Mouse (Mus musculus): Measurements from ENCODE around the gene Scaper. TPM values are rescaled to one million over a fixed set of nuclear protein-coding genes. Genes with fewer than 3 reads are reported as not detected.

Gene Scaper
- polyA plus RNA-seq, 2 experiments = 8.2 to 15.1 TPM

DNA sequence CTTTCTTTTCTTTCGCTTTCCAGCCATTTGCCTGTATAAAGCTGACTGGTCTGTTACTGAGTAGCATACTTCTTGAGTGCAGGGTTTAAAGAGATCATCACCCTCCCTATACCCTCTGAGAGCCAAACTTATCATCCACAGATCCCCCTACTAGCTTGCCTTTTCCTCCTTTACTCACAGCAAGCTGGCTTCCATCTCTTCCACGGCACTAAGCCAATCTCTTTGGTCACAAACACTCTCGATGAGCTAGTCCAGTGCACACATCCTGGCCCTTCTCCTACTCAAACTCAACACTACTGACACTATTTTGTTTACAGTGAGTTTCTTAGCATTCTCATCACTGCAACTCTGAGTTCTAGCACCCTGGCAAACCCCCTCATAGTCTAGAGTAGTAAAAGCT, 430.0 kb downstream of the Scaper start:
- H3K4me3 ChIP-seq (replicated peaks; ENCODE audit: low read length) = no peak overlapping the region
- H3K9me3 ChIP-seq (ENCODE audit: control insufficient read depth, low read length) = no peaks in the 10 kb centered on the region
- ATAC-seq (ENCODE audit: low FRiP score, low read depth) = no peak
- peaks cover 6% of the 10 kb centered on the region for H3K4me1 ChIP-seq (ENCODE audit: control insufficient read depth, insufficient read depth, low read length)
- H3K9ac ChIP-seq (ENCODE audit: low read depth, low read length, severe bottlenecking) = no peak overlapping the region
- no peak overlapping the region for H3K27ac ChIP-seq (replicated peaks; ENCODE audit: low read depth, low read length)
- H3K4me2 ChIP-seq (replicated peaks; ENCODE audit: low read depth, low read length, severe bottlenecking) = no peak overlapping the region
- H3K27me3 ChIP-seq (ENCODE audit: control insufficient read depth, insufficient read depth, low read length) = no peaks in the 10 kb centered on the region
- 81% methylated on average over 3 of the region's 3 CpGs for WGBS
- H3K36me3 ChIP-seq (ENCODE audit: control insufficient read depth, insufficient read depth, low read length) = no peaks in the 10 kb centered on the region
- TF ChIP-seq POLR2A (IDR thresholded peaks at IDR 0.05; ENCODE audit: borderline replicate concordance, extremely low read depth, insufficient read depth, insufficient read length) = no peak
- no peak for DNase-seq (ENCODE audit: low spot score)

Other genes starting within 250 kb of the Scaper start
- gene 4930563M21Rik, start 72.4 kb upstream of the Scaper start, polyA plus RNA-seq (2012; rRNA removed) = not detected in 2 replicates
- not detected in 2 replicates for gene 4930563M21Rik, start 72.4 kb upstream of the Scaper start, polyA plus RNA-seq (2014; fragmentation: Nextera tagmentation; extraction: Ambion mirVana)
- gene Rcn2, start 103.7 kb upstream of the Scaper start, polyA plus RNA-seq (2012; rRNA removed) = 176 and 181 TPM in 2 replicates
- gene Rcn2, start 103.7 kb upstream of the Scaper start, polyA plus RNA-seq (2014; fragmentation: Nextera tagmentation; extraction: Ambion mirVana) = 266 and 280 TPM in 2 replicates
- gene Pstpip1, start 151.8 kb upstream of the Scaper start, polyA plus RNA-seq (2012; rRNA removed) = 2.6 and 4.3 TPM in 2 replicates
- gene Pstpip1, start 151.8 kb upstream of the Scaper start, polyA plus RNA-seq (2014; fragmentation: Nextera tagmentation; extraction: Ambion mirVana) = 1.3 and 1.4 TPM in 2 replicates
- gene Tspan3, start 227.4 kb upstream of the Scaper start, polyA plus RNA-seq (2012; rRNA removed) = 359 and 443 TPM in 2 replicates
- gene Tspan3, start 227.4 kb upstream of the Scaper start, polyA plus RNA-seq (2014; fragmentation: Nextera tagmentation; extraction: Ambion mirVana) = 516 and 544 TPM in 2 replicates

Data from limb, embryonic 14.5 days (tissue).